Mouse (Mus musculus): Measurements from ENCODE around the gene Specc1l. TPM values are rescaled to one million over a fixed set of nuclear protein-coding genes. Genes with fewer than 3 reads are reported as not detected.

Specc1l gene
- polyA plus RNA-seq, 1 experiment from 2014 or later = 32.1 TPM

- no peaks in the 10 kb centered on the region for H3K27me3 ChIP-seq
- H3K9me3 ChIP-seq (replicated peaks) = no peaks in the 10 kb centered on the region
- H3K27ac ChIP-seq (replicated peaks) = no peak overlapping the region
- no peak overlapping the region for H3K9ac ChIP-seq
- peaks cover 5% of the 10 kb centered on the region; the same call in 1 of the 2 replicates for H3K4me1 ChIP-seq
- no peak overlapping the region for H3K4me3 ChIP-seq (replicated peaks)
- H3K36me3 ChIP-seq = peaks cover 45% of the 10 kb centered on the region
- 95% methylated on average over 12 of the region's 12 CpGs for WGBS
- ATAC-seq (ENCODE audit: insufficient number of reproducible peaks, low FRiP score, low TSS enrichment, low read depth) = no peak
- no peak overlapping the region for H3K4me2 ChIP-seq (replicated peaks)
Measured at GRCm38 (mm10) chr10:75301195-75301806, 89.4 kb downstream of the Specc1l start.

- no peak overlapping the region for H3K4me2 ChIP-seq (replicated peaks)
- 86% methylated on average over 4 of the region's 4 CpGs for WGBS
- peaks cover 5% of the 10 kb centered on the region; the same call in 1 of the 2 replicates for H3K4me1 ChIP-seq
- H3K36me3 ChIP-seq = peaks cover 50% of the 10 kb centered on the region
- no peak overlapping the region for H3K27ac ChIP-seq (replicated peaks)
- H3K4me3 ChIP-seq (replicated peaks) = no peak overlapping the region
- no peak for ATAC-seq (ENCODE audit: insufficient number of reproducible peaks, low FRiP score, low TSS enrichment, low read depth)
- H3K9me3 ChIP-seq (replicated peaks) = no peaks in the 10 kb centered on the region
- no peaks in the 10 kb centered on the region for H3K27me3 ChIP-seq
- H3K9ac ChIP-seq = no peak overlapping the region
Measured at GRCm38 (mm10) chr10:75301937-75302336, 90.1 kb downstream of the Specc1l start.

GRCm38 (mm10) chr10:75302536-75302935 is 90.7 kb downstream of the Specc1l start:
- H3K4me2 ChIP-seq (replicated peaks) = no peak overlapping the region
- 84% methylated on average over 4 of the region's 4 CpGs for WGBS

GRCm38 (mm10) chr10:75303324-75304048 is 91.6 kb downstream of the Specc1l start:
- Histone ChIP-seq H3K4me3 (replicated peaks) (no peak overlapping the region), H3K27me3 (no peaks in the 10 kb centered on the region), H3K36me3 (peaks cover 64% of the 10 kb centered on the region), H3K4me2 (replicated peaks) (no peak overlapping the region), H3K4me1 (peaks cover 5% of the 10 kb centered on the region; the same call in 1 of the 2 replicates), H3K9ac (no peak overlapping the region), H3K27ac (replicated peaks) (no peak overlapping the region), H3K9me3 (replicated peaks) (no peaks in the 10 kb centered on the region)
- WGBS = 78% methylated on average over 8 of the region's 8 CpGs
- ATAC-seq (ENCODE audit: insufficient number of reproducible peaks, low FRiP score, low TSS enrichment, low read depth) = no peak

More at GRCm38 (mm10) chr10:75302536-75302935, 90.7 kb downstream of the Specc1l start:
- H3K9ac ChIP-seq = no peak overlapping the region
- H3K4me1 ChIP-seq = peaks cover 5% of the 10 kb centered on the region; the same call in 1 of the 2 replicates
- H3K27ac ChIP-seq (replicated peaks) = no peak overlapping the region
- H3K27me3 ChIP-seq = no peaks in the 10 kb centered on the region
- no peak for ATAC-seq (ENCODE audit: insufficient number of reproducible peaks, low FRiP score, low TSS enrichment, low read depth)
- H3K9me3 ChIP-seq (replicated peaks) = no peaks in the 10 kb centered on the region
- H3K36me3 ChIP-seq = peaks cover 56% of the 10 kb centered on the region
- no peak overlapping the region for H3K4me3 ChIP-seq (replicated peaks)

GRCm38 (mm10) chr10:75304049-75304405 is 92.2 kb downstream of the Specc1l start:
- no peak for ATAC-seq (ENCODE audit: insufficient number of reproducible peaks, low FRiP score, low TSS enrichment, low read depth)
- H3K4me3 ChIP-seq (replicated peaks) = no peak overlapping the region
- H3K36me3 ChIP-seq = peaks cover 64% of the 10 kb centered on the region
- H3K27ac ChIP-seq (replicated peaks) = no peak overlapping the region
- H3K9me3 ChIP-seq (replicated peaks) = no peaks in the 10 kb centered on the region
- no peaks in the 10 kb centered on the region for H3K27me3 ChIP-seq
- no peak overlapping the region for H3K9ac ChIP-seq
- peaks cover 5% of the 10 kb centered on the region; the same call in 1 of the 2 replicates for H3K4me1 ChIP-seq
- 87% methylated on average over 5 of the region's 5 CpGs for WGBS
- no peak overlapping the region for H3K4me2 ChIP-seq (replicated peaks)

GRCm38 (mm10) chr10:75304413-75304812 is 92.5 kb downstream of the Specc1l start:
- peaks cover 3% of the 10 kb centered on the region; the same call in 1 of the 2 replicates for H3K4me1 ChIP-seq
- H3K9me3 ChIP-seq (replicated peaks) = no peaks in the 10 kb centered on the region
- H3K27ac ChIP-seq (replicated peaks) = no peak overlapping the region
- no peak for ATAC-seq (ENCODE audit: insufficient number of reproducible peaks, low FRiP score, low TSS enrichment, low read depth)
- no peak overlapping the region for H3K4me2 ChIP-seq (replicated peaks)
- peaks cover 64% of the 10 kb centered on the region for H3K36me3 ChIP-seq
- no peaks in the 10 kb centered on the region for H3K27me3 ChIP-seq
- no peak overlapping the region for H3K4me3 ChIP-seq (replicated peaks)
- WGBS = 78% methylated on average over 6 of the region's 6 CpGs
- no peak overlapping the region for H3K9ac ChIP-seq

- no peak overlapping the region for H3K4me2 ChIP-seq (replicated peaks)
- no peak overlapping the region for H3K4me3 ChIP-seq (replicated peaks)
- no peaks in the 10 kb centered on the region for H3K4me1 ChIP-seq
- H3K27ac ChIP-seq (replicated peaks) = no peak overlapping the region
- no peaks in the 10 kb centered on the region for H3K9me3 ChIP-seq (replicated peaks)
- WGBS = 94% methylated on average over 7 of the region's 7 CpGs
- no peak overlapping the region for H3K9ac ChIP-seq
- ATAC-seq (ENCODE audit: insufficient number of reproducible peaks, low FRiP score, low TSS enrichment, low read depth) = no peak
- no peaks in the 10 kb centered on the region for H3K27me3 ChIP-seq
- H3K36me3 ChIP-seq = peaks cover 75% of the 10 kb centered on the region
Measured at GRCm38 (mm10) chr10:75307130-75307529, 95.3 kb downstream of the Specc1l start.

- no peak overlapping the region for H3K9ac ChIP-seq
- H3K27me3 ChIP-seq = peaks cover 12% of the 10 kb centered on the region
- H3K4me1 ChIP-seq = peaks cover 18% of the 10 kb centered on the region
- 70% methylated on average over 7 of the region's 7 CpGs for WGBS
- no peak overlapping the region for H3K4me3 ChIP-seq (replicated peaks)
- H3K4me2 ChIP-seq (replicated peaks) = no peak overlapping the region
- ATAC-seq (ENCODE audit: insufficient number of reproducible peaks, low FRiP score, low TSS enrichment, low read depth) = no peak
- H3K36me3 ChIP-seq = peaks cover 45% of the 10 kb centered on the region
- no peaks in the 10 kb centered on the region for H3K9me3 ChIP-seq (replicated peaks)
- H3K27ac ChIP-seq (replicated peaks) = no peak overlapping the region
Measured at GRCm38 (mm10) chr10:75312361-75312760, 100.5 kb downstream of the Specc1l start.

GRCm38 (mm10) chr10:75314190-75314980 is 102.5 kb downstream of the Specc1l start:
- H3K9me3 ChIP-seq (replicated peaks) = no peaks in the 10 kb centered on the region
- no peak overlapping the region for H3K27ac ChIP-seq (replicated peaks)
- no peak for ATAC-seq (ENCODE audit: insufficient number of reproducible peaks, low FRiP score, low TSS enrichment, low read depth)
- 61% methylated on average over 6 of the region's 6 CpGs for WGBS
- no peak overlapping the region for H3K4me3 ChIP-seq (replicated peaks)
- no peak overlapping the region for H3K4me2 ChIP-seq (replicated peaks)
- H3K9ac ChIP-seq = no peak overlapping the region
- peaks cover 22% of the 10 kb centered on the region for H3K4me1 ChIP-seq
- H3K36me3 ChIP-seq = peaks cover 25% of the 10 kb centered on the region
- H3K27me3 ChIP-seq = peaks cover 32% of the 10 kb centered on the region

- Histone ChIP-seq H3K4me1 (peaks cover 22% of the 10 kb centered on the region), H3K36me3 (peaks cover 11% of the 10 kb centered on the region), H3K4me3 (replicated peaks) (no peak overlapping the region), H3K27me3 (peaks cover 37% of the 10 kb centered on the region), H3K9ac (no peak overlapping the region), H3K27ac (replicated peaks) (no peak overlapping the region), H3K9me3 (replicated peaks) (no peaks in the 10 kb centered on the region), H3K4me2 (replicated peaks) (no peak overlapping the region)
- no peak for ATAC-seq (ENCODE audit: insufficient number of reproducible peaks, low FRiP score, low TSS enrichment, low read depth)
- 67% methylated on average over 8 of the region's 8 CpGs for WGBS
Measured at GRCm38 (mm10) chr10:75315756-75316155, 103.9 kb downstream of the Specc1l start.

- H3K27me3 ChIP-seq = peaks cover 37% of the 10 kb centered on the region
- H3K27ac ChIP-seq (replicated peaks) = no peak overlapping the region
- peak overlapping the region; percentile 47 for H3K4me3 ChIP-seq (replicated peaks)
- H3K4me1 ChIP-seq = peaks cover 22% of the 10 kb centered on the region
- peaks cover 5% of the 10 kb centered on the region; the same call in 1 of the 2 replicates for H3K36me3 ChIP-seq
- no peak overlapping the region for H3K9ac ChIP-seq
- peak overlapping the region; percentile 79 for H3K4me2 ChIP-seq (replicated peaks)
- H3K9me3 ChIP-seq (replicated peaks) = no peaks in the 10 kb centered on the region
- ATAC-seq (ENCODE audit: insufficient number of reproducible peaks, low FRiP score, low TSS enrichment, low read depth) = no peak; the same call in 1 of the 2 replicates
- WGBS = 4% methylated on average over 9 of the region's 9 CpGs
Measured at GRCm38 (mm10) chr10:75316472-75316871, 104.6 kb downstream of the Specc1l start.

All from embryonic facial prominence, embryonic 15.5 days (tissue).